Mouse (Mus musculus): ENCODE data around the gene Cnrip1. TPM values are rescaled to one million over a fixed set of nuclear protein-coding genes. Genes with fewer than 3 reads are reported as not detected.
"Not testable (repeated sequence)": the region's sequence is repeated elsewhere in the genome, so short reads cannot be mapped to it uniquely, and the experiment has no call there.

Cnrip1 gene
- total RNA-seq (2021) (1 to 10 TPM; 3.3 to 3.5 TPM), polyA plus RNA-seq (2012; rRNA removed) (6.4 and 9.3 TPM in 2 replicates)
- long read RNA-seq, partial matches to known transcripts, result 0 of 1 reads
- long read RNA-seq, other reads (novel, unspliced or antisense), result 1 of 1 reads

- peaks cover 2% of the 10 kb centered on the region for H3K4me1 ChIP-seq (ENCODE audit: control insufficient read depth, insufficient read depth, low read length)
- peak; percentile 79 to 81 for DNase-seq
- H3K79me2 ChIP-seq (replicated peaks; ENCODE audit: control insufficient read depth, insufficient read depth, low read length), result no peaks in the 10 kb centered on the region
- H3K9ac ChIP-seq (ENCODE audit: low read depth, low read length), result peak within 1 kb of the TSS; percentile 81
- H3K4me3 ChIP-seq, result peak within 1 kb of the TSS; percentile 59
- no peaks in the 10 kb centered on the region for H3K27me3 ChIP-seq (ENCODE audit: control insufficient read depth, insufficient read depth, low read length)
- intact Hi-C loops (cut with DNase I), result loop anchor here (5.0 kb wide), 1 partner anchor 100 kb away; the partner anchor contains the start of gene Fbxo48
- H3K27ac ChIP-seq, result peak within 1 kb of the TSS; percentile 84
- under 1% methylated on average over 38 of the region's 38 CpGs for WGBS
- no peaks in the 10 kb centered on the region for H3K36me3 ChIP-seq (ENCODE audit: control insufficient read depth, insufficient read depth, low read length)
- TF ChIP-seq POLR2A (IDR thresholded peaks at IDR 0.05; ENCODE audit: insufficient read depth, low read depth, low read length) (peak; percentile 59; the same call in 1 of the 2 replicates), EP300 (IDR thresholded peaks at IDR 0.05; ENCODE audit: insufficient read depth, low read depth, low read length) (no peak)
Measured at GRCm38 (mm10) chr11:17051545-17052475, at the start of gene Cnrip1, which contains the start of gene Plek. Gene Cnrip1 (plus strand): TSS chr11:17051586. Gene Plek (minus strand): TSS chr11:17052381.

DNA sequence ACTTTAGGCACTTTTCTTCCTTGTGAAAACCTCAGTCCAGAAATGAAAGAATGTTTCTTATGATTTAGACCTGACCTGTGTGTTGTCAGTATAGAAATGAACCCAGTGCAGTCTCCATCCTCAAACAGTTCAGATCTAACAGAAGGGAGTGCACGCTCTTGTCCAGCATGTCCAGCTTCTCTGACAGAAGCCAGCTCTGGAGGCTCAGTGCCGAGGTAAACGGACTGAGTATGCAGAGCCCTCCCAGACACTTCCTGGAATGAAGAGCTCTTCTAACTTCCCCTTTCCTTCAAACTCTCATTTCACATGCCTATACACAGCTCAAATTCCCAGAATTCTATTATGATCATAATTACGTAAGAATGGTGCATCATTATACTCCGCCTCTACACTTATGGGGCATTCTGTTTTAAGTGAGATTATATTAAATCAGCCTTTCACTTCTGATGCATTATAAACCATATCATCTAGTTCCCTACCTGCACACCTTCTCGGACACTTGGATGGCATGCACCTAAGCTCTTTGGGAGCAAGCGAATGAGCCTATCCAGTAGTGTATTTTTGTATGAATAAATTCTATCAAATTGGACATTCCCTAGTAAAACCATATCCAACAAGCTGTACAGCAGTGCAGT, 48.5 kb upstream of the Cnrip1 start:
- intact Hi-C loops (cut with DNase I), result no loop called here
- no peak overlapping the region for H3K27ac ChIP-seq
- TF ChIP-seq POLR2A (IDR thresholded peaks at IDR 0.05; ENCODE audit: insufficient read depth, low read depth, low read length) (no peak), CTCF (IDR thresholded peaks at IDR 0.05) (no peak), EP300 (IDR thresholded peaks at IDR 0.05; ENCODE audit: insufficient read depth, low read depth, low read length) (no peak)
- peak in 1 of 2 experiments; percentile 17 for DNase-seq
- no peak overlapping the region for H3K4me3 ChIP-seq
- H3K4me1 ChIP-seq (ENCODE audit: control insufficient read depth, insufficient read depth, low read length), result no peaks in the 10 kb centered on the region
- no peaks in the 10 kb centered on the region for H3K79me2 ChIP-seq (replicated peaks; ENCODE audit: control insufficient read depth, insufficient read depth, low read length)
- H3K36me3 ChIP-seq (ENCODE audit: control insufficient read depth, insufficient read depth, low read length), result no peaks in the 10 kb centered on the region
- no peaks in the 10 kb centered on the region for H3K27me3 ChIP-seq (ENCODE audit: control insufficient read depth, insufficient read depth, low read length)
- H3K9ac ChIP-seq (ENCODE audit: low read depth, low read length), result no peak overlapping the region
- 66% methylated on average over 7 of the region's 7 CpGs for WGBS

GRCm38 (mm10) chr11:17003757-17004156, 47.6 kb upstream of the Cnrip1 start:
- intact Hi-C loops (cut with DNase I), result no loop called here
- H3K79me2 ChIP-seq (replicated peaks; ENCODE audit: control insufficient read depth, insufficient read depth, low read length), result no peaks in the 10 kb centered on the region
- TF ChIP-seq CTCF (IDR thresholded peaks at IDR 0.05), result no peak
- TF ChIP-seq EP300 (IDR thresholded peaks at IDR 0.05; ENCODE audit: insufficient read depth, low read depth, low read length), result no peak
- TF ChIP-seq POLR2A (IDR thresholded peaks at IDR 0.05; ENCODE audit: insufficient read depth, low read depth, low read length), result no peak
- no peaks in the 10 kb centered on the region for H3K4me1 ChIP-seq (ENCODE audit: control insufficient read depth, insufficient read depth, low read length)
- WGBS, result 60% methylated on average over 3 of the region's 3 CpGs
- no peak for DNase-seq
- H3K9ac ChIP-seq (ENCODE audit: low read depth, low read length), result no peak overlapping the region
- H3K36me3 ChIP-seq (ENCODE audit: control insufficient read depth, insufficient read depth, low read length), result no peaks in the 10 kb centered on the region
- H3K4me3 ChIP-seq, result no peak overlapping the region
- H3K27me3 ChIP-seq (ENCODE audit: control insufficient read depth, insufficient read depth, low read length), result no peaks in the 10 kb centered on the region
- no peak overlapping the region for H3K27ac ChIP-seq

DNA sequence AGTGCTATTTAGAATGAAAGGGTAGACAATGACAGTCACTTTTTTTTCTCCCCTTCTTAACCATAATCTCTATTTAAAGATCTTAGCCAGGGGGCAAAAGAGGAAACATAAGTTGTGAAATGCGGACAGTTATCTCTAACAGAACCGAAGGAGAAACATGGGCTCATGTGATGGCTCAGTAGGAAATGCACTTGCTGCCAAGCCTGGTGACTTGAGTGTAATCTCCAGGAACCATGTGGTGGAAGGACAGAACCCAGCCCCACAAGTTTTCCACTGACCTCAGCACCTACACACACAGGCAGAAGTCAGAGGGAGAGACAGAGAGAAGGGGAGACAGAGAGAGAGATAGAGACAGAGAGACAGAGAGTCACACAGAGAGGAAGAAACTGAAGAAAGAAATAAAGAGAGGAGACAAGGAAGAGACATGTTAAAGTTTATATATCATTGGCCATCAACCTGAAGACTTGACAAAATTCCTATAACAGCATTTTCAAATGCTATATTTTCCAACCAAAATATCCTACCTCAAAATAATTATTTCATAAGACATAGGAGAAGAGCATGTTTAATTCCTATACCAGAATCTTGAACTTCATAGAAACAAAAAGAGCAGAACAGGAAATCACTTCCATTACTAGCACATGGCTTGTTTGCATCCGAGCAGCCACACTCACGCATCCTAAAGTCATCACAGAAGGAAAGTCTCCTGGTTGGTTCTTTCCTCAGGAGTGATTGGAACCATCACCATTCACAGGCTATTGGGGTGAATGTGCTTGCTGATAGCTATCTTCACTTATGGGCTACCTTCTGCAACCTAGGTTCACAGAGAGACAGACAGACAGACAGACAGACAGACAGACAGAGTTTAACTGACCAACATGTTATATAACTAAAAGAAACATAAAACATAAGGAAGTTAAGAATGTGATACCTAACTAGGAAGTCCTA, 46.2 kb upstream of the Cnrip1 start:
- Histone ChIP-seq H3K79me2 (replicated peaks; ENCODE audit: control insufficient read depth, insufficient read depth, low read length) (no peaks in the 10 kb centered on the region), H3K27ac (no peak overlapping the region), H3K27me3 (ENCODE audit: control insufficient read depth, insufficient read depth, low read length) (no peaks in the 10 kb centered on the region), H3K9ac (ENCODE audit: low read depth, low read length) (no peak overlapping the region), H3K36me3 (ENCODE audit: control insufficient read depth, insufficient read depth, low read length) (no peaks in the 10 kb centered on the region), H3K4me1 (ENCODE audit: control insufficient read depth, insufficient read depth, low read length) (no peaks in the 10 kb centered on the region), H3K4me3 (no peak overlapping the region)
- WGBS, result 45% methylated on average over 4 of the region's 4 CpGs
- TF ChIP-seq EP300 (IDR thresholded peaks at IDR 0.05; ENCODE audit: insufficient read depth, low read depth, low read length) (0 out of 2 replicates have a peak, but pooled peaks have one; percentile 42), CTCF (IDR thresholded peaks at IDR 0.05) (no peak), POLR2A (IDR thresholded peaks at IDR 0.05; ENCODE audit: insufficient read depth, low read depth, low read length) (no peak)
- peak in 1 of 2 experiments; percentile 59 for DNase-seq
- intact Hi-C loops (cut with DNase I), result no loop called here

- H3K79me2 ChIP-seq (replicated peaks; ENCODE audit: control insufficient read depth, insufficient read depth, low read length); intact Hi-C loops (cut with DNase I); H3K4me3 ChIP-seq; H3K27me3 ChIP-seq (ENCODE audit: control insufficient read depth, insufficient read depth, low read length); H3K9ac ChIP-seq (ENCODE audit: low read depth, low read length); H3K36me3 ChIP-seq (ENCODE audit: control insufficient read depth, insufficient read depth, low read length); DNase-seq; H3K27ac ChIP-seq; H3K4me1 ChIP-seq (ENCODE audit: control insufficient read depth, insufficient read depth, low read length): not testable (repeated sequence)
- WGBS, result 77% methylated on average over 3 of the region's 3 CpGs
Measured at GRCm38 (mm10) chr11:17006526-17006925, 44.9 kb upstream of the Cnrip1 start.
